Mouse (Mus musculus): Measurements from ENCODE around the gene Rab25. TPM values are rescaled to one million over a fixed set of nuclear protein-coding genes. Genes with fewer than 3 reads are reported as not detected.
A peak's percentile ranks its signal among the peaks of the same experiment; 100 is the strongest.

Gene Rab25
- total and polyA plus RNA-seq, 3 experiments, result 2.2 TPM; not detected in 2

DNA sequence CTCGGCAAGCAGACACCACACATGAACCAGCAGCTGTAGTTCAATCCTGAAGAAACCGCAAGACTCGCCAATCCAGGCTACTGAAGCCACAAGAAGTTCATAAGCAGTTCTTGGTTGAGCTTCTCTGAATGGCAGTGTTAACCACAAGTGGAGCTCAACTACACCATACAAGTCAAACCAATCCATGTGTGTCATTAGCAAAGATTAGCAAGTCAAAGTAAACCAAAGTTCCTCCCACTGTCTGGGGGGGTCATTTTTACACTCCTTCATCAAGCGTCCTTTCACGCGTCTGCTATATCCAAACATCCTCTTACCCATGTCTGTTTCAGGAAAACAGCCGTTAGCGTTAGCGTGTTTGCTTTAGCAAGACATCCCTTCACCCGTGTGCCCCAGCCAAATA lies 22.2 kb upstream of the Rab25 start:
- Histone ChIP-seq H3K9ac (ENCODE audit: low read depth, low read length) (no peak overlapping the region), H3K4me1 (ENCODE audit: control insufficient read depth, insufficient read depth, low read length) (no peaks in the 10 kb centered on the region), H3K27me3 (ENCODE audit: control insufficient read depth, insufficient read depth, low read length) (no peaks in the 10 kb centered on the region), H3K79me2 (replicated peaks; ENCODE audit: control insufficient read depth, insufficient read depth, low read length) (no peaks in the 10 kb centered on the region), H3K36me3 (ENCODE audit: control insufficient read depth, insufficient read depth, low read length) (no peaks in the 10 kb centered on the region), H3K4me3 (no peak overlapping the region), H3K27ac (no peak overlapping the region)
- no peak for TF ChIP-seq CTCF (IDR thresholded peaks at IDR 0.05)
- 88% methylated on average over 10 of the region's 10 CpGs for WGBS
- intact Hi-C loops (cut with DNase I), result no loop called here
- no peak for DNase-seq

DNA sequence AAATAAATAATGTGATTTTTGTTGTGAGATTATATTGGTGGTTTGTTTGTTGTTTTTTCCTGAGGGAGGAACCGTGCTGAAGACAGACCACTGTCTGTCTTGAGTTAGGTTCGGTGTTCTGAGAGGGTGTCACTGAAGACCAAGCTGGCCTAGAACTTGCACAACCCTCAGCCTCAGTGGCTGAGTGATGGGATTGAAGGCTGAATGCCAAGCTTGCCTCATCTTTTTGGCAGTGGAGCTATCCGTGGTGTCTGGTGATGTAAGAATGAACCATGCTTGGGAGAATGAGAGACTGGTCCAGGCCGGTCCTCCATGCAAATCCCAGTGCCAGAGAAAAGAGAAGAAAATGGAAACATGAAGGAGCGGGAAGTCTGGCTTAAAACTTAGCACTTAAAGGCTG lies 21.6 kb upstream of the Rab25 start:
- Histone ChIP-seq H3K79me2 (replicated peaks; ENCODE audit: control insufficient read depth, insufficient read depth, low read length) (no peaks in the 10 kb centered on the region), H3K27ac (no peak overlapping the region), H3K36me3 (ENCODE audit: control insufficient read depth, insufficient read depth, low read length) (no peaks in the 10 kb centered on the region), H3K9ac (ENCODE audit: low read depth, low read length) (no peak overlapping the region), H3K27me3 (ENCODE audit: control insufficient read depth, insufficient read depth, low read length) (no peaks in the 10 kb centered on the region), H3K4me3 (no peak overlapping the region), H3K4me1 (ENCODE audit: control insufficient read depth, insufficient read depth, low read length) (no peaks in the 10 kb centered on the region)
- WGBS, result 90% methylated on average over 5 of the region's 5 CpGs
- TF ChIP-seq POLR2A (IDR thresholded peaks at IDR 0.05; ENCODE audit: insufficient read depth, low read depth, low read length) (no peak), CTCF (IDR thresholded peaks at IDR 0.05) (no peak), EP300 (IDR thresholded peaks at IDR 0.05; ENCODE audit: insufficient read depth, low read depth, low read length) (no peak)
- no peak for DNase-seq
- intact Hi-C loops (cut with DNase I), result no loop called here

DNA sequence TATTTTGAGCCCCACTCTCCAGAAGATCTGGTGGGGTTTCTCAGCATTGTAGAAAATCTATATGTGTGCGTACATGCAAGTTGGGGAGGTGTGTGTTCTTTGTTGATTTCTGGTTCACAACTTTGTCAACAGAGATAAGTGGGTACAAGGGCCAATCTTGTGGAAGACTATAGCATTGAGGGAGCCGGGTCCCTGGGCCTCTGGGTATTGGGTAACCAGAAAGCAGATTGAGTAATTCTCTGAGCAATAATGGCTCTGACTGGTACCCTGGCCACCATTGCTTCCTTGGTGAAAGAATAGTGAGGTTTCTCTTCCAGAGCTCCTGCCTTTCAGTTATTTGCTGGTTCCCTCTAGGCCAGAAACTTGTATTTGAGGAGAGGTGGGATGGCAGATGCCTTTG lies 21.0 kb upstream of the Rab25 start:
- no peak overlapping the region for H3K9ac ChIP-seq (ENCODE audit: low read depth, low read length)
- TF ChIP-seq POLR2A (IDR thresholded peaks at IDR 0.05; ENCODE audit: insufficient read depth, low read depth, low read length), result no peak
- TF ChIP-seq CTCF (IDR thresholded peaks at IDR 0.05), result no peak
- TF ChIP-seq EP300 (IDR thresholded peaks at IDR 0.05; ENCODE audit: insufficient read depth, low read depth, low read length), result no peak
- H3K36me3 ChIP-seq (ENCODE audit: control insufficient read depth, insufficient read depth, low read length), result no peaks in the 10 kb centered on the region
- H3K27me3 ChIP-seq (ENCODE audit: control insufficient read depth, insufficient read depth, low read length), result no peaks in the 10 kb centered on the region
- 98% methylated on average over 2 of the region's 2 CpGs for WGBS
- no peaks in the 10 kb centered on the region for H3K79me2 ChIP-seq (replicated peaks; ENCODE audit: control insufficient read depth, insufficient read depth, low read length)
- intact Hi-C loops (cut with DNase I), result no loop called here
- DNase-seq, result no peak
- no peak overlapping the region for H3K4me3 ChIP-seq
- no peaks in the 10 kb centered on the region for H3K4me1 ChIP-seq (ENCODE audit: control insufficient read depth, insufficient read depth, low read length)
- no peak overlapping the region for H3K27ac ChIP-seq

DNA sequence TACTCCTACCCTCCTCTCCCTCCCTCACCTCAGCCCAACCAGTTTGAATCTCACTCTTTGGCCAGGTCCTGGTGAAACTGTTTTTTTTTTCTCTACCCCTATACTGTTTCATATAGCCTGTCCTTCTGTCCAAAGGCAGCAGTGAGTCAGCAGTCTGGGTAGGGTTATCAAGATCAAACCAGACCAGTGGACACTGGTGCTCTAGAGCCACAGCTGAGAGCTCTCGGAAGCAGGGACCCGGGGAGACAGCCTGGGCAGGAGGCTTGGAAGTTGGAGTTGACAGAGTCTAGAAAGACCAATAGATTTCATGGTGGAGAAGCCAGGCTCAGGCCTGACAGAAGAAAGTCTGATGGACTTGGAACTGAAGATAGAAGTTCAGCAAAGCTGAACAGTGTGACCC lies 20.5 kb upstream of the Rab25 start:
- H3K79me2 ChIP-seq (replicated peaks; ENCODE audit: control insufficient read depth, insufficient read depth, low read length), result no peaks in the 10 kb centered on the region
- no peak overlapping the region for H3K9ac ChIP-seq (ENCODE audit: low read depth, low read length)
- intact Hi-C loops (cut with DNase I), result no loop called here
- H3K27me3 ChIP-seq (ENCODE audit: control insufficient read depth, insufficient read depth, low read length), result no peaks in the 10 kb centered on the region
- H3K4me3 ChIP-seq, result no peak overlapping the region
- H3K36me3 ChIP-seq (ENCODE audit: control insufficient read depth, insufficient read depth, low read length), result no peaks in the 10 kb centered on the region
- no peak overlapping the region for H3K27ac ChIP-seq
- DNase-seq, result no peak
- TF ChIP-seq CTCF (IDR thresholded peaks at IDR 0.05), result no peak
- no peak for TF ChIP-seq POLR2A (IDR thresholded peaks at IDR 0.05; ENCODE audit: insufficient read depth, low read depth, low read length)
- no peak for TF ChIP-seq EP300 (IDR thresholded peaks at IDR 0.05; ENCODE audit: insufficient read depth, low read depth, low read length)
- 88% methylated on average over 2 of the region's 2 CpGs for WGBS
- no peaks in the 10 kb centered on the region for H3K4me1 ChIP-seq (ENCODE audit: control insufficient read depth, insufficient read depth, low read length)

DNA sequence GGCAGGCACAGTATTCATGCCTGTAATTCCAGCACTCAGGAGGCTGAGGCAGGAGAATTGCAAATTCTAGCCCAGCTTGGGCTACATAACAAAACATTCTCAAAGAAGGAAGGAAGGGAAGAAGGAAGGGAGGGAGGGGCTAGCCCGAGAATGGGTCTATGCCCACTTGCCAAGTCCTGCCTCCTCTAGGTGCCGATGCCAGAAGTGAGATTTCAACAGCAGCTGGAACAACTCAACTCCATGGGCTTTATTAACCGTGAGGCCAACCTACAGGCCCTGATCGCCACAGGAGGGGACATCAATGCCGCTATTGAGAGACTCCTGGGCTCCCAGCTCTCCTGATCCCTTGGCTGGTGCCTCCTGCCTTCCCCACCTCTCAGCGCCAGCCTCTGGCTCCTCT lies 19.8 kb upstream of the Rab25 start:
- no peak overlapping the region for H3K4me3 ChIP-seq
- no peak for DNase-seq
- intact Hi-C loops (cut with DNase I), result no loop called here
- H3K9ac ChIP-seq (ENCODE audit: low read depth, low read length), result no peak overlapping the region
- no peaks in the 10 kb centered on the region for H3K36me3 ChIP-seq (ENCODE audit: control insufficient read depth, insufficient read depth, low read length)
- no peaks in the 10 kb centered on the region for H3K27me3 ChIP-seq (ENCODE audit: control insufficient read depth, insufficient read depth, low read length)
- no peak overlapping the region; the same call in 1 of the 2 replicates for H3K27ac ChIP-seq
- H3K4me1 ChIP-seq (ENCODE audit: control insufficient read depth, insufficient read depth, low read length), result no peaks in the 10 kb centered on the region
- WGBS, result 59% methylated on average over 6 of the region's 6 CpGs
- TF ChIP-seq POLR2A (IDR thresholded peaks at IDR 0.05; ENCODE audit: insufficient read depth, low read depth, low read length) (no peak), EP300 (IDR thresholded peaks at IDR 0.05; ENCODE audit: insufficient read depth, low read depth, low read length) (no peak), CTCF (IDR thresholded peaks at IDR 0.05) (no peak)
- H3K79me2 ChIP-seq (replicated peaks; ENCODE audit: control insufficient read depth, insufficient read depth, low read length), result no peaks in the 10 kb centered on the region

DNA sequence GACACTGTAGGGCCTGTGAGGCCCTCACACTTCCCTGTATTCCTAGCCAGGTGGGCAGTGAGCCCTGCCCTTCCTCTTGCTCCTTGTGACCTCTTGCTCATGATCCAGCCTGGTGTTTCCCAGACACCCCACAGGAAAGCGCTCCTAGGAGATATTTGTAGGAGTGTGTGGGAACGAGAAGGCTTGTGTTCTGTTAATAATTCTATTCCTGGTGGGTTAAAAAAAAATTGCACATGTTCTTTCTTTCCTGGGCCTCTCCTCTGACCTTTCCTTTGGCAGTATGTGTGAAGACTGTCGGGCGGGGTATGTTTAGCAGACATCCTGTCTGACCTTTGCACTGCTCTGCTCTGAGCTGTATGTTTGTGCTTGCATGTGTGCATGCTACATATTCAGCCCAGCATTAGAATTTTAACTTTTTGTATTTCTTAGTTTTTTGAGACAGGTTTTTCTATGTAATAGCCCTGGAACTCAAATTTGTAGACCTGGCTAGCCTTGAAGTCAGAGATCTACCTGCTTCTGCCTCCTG lies 18.5 kb upstream of the Rab25 start:
- H3K4me3 ChIP-seq, result no peak overlapping the region
- DNase-seq, result no peak
- no peak for TF ChIP-seq POLR2A (IDR thresholded peaks at IDR 0.05; ENCODE audit: insufficient read depth, low read depth, low read length)
- TF ChIP-seq CTCF (IDR thresholded peaks at IDR 0.05), result no peak
- TF ChIP-seq EP300 (IDR thresholded peaks at IDR 0.05; ENCODE audit: insufficient read depth, low read depth, low read length), result no peak
- peak overlapping the region; percentile 78 for H3K27ac ChIP-seq
- H3K9ac ChIP-seq (ENCODE audit: low read depth, low read length), result no peak overlapping the region
- no peaks in the 10 kb centered on the region for H3K27me3 ChIP-seq (ENCODE audit: control insufficient read depth, insufficient read depth, low read length)
- no peaks in the 10 kb centered on the region for H3K79me2 ChIP-seq (replicated peaks; ENCODE audit: control insufficient read depth, insufficient read depth, low read length)
- 31% methylated on average over 4 of the region's 4 CpGs for WGBS
- H3K4me1 ChIP-seq (ENCODE audit: control insufficient read depth, insufficient read depth, low read length), result no peaks in the 10 kb centered on the region
- no peaks in the 10 kb centered on the region for H3K36me3 ChIP-seq (ENCODE audit: control insufficient read depth, insufficient read depth, low read length)
- intact Hi-C loops (cut with DNase I), result no loop called here

Measured in heart, adult 2 months (tissue).